In the genomic region with DNA sequence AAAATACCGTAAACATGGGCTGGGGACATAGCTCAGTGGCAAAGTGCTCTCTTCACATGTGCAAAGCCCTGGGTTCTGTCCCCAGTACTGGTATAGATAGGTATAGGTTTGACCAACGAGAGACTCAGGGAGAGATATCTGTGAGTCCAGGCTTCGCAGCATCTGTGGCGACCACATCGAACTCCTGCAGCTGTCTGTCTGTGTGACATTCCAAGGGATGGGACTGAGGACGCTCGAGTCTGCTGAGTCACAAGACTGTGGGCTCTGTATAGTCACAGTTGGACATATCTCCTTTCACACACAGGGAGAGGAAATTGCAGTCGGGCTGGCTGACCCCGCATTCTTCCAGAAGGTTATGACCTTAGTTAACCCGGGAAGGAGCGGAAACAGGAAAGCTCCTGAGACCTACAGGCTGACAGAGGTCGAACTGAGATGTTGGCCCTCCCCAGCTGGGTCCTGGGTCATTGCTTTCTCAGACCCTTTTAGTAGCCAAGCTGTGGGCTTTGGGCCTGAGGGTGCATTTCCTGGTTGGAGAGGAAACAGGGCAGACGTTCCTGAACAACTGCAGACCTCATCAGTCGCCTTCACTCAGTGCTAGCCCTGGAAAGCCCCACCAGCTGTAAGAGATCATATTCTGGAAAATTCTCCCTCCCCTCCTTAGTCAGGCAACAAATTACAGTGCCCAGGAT, we compare ENCODE assay signal across 8 mouse cellular contexts.
DNase-seq lines count a peak whose midpoint lies in the region; ATAC-seq lines count a peak whose summit lies in the region.

No protein-coding gene starts in this region.

- no peak overlapping the region for H3K27ac ChIP-seq in midbrain, embryonic 11.5 days (ENCODE audit: low read depth, low read length)
- H3K27ac ChIP-seq in midbrain, embryonic 14.5 days (replicated peaks; ENCODE audit: low read depth, low read length) = no peak overlapping the region
- H3K27ac ChIP-seq in embryonic facial prominence, embryonic 10.5 days (replicated peaks) = peak overlapping the region; percentile 37
- peak overlapping the region; percentile 62 to 73 for H3K27ac ChIP-seq in heart, embryonic 14.5 days (replicated peaks in 1 of 2; ENCODE audit: control insufficient read depth in 1 of 2, insufficient read depth in 1 of 2, low read depth in 2 of 2, low read length in 2 of 2)
- peak overlapping the region; percentile 42; the same call in 1 of the 2 replicates for H3K27ac ChIP-seq in limb, embryonic 11.5 days (replicated peaks; ENCODE audit: low read depth, low read length)
- no peak overlapping the region for H3K27ac ChIP-seq in neural tube, embryonic 11.5 days (ENCODE audit: low read depth, low read length)

- no peaks in the 10 kb centered on the region for H3K9me3 ChIP-seq in midbrain, embryonic 11.5 days (ENCODE audit: control insufficient read depth, low read length)
- no peaks in the 10 kb centered on the region for H3K9me3 ChIP-seq in midbrain, embryonic 14.5 days (ENCODE audit: control insufficient read depth, low read length)
- no peaks in the 10 kb centered on the region for H3K9me3 ChIP-seq in embryonic facial prominence, embryonic 10.5 days
- no peaks in the 10 kb centered on the region for H3K9me3 ChIP-seq in heart, embryonic 14.5 days (ENCODE audit: control insufficient read depth, low read length)
- no peaks in the 10 kb centered on the region for H3K9me3 ChIP-seq in limb, embryonic 11.5 days (ENCODE audit: control insufficient read depth, low read length)
- H3K9me3 ChIP-seq in neural tube, embryonic 11.5 days (ENCODE audit: control insufficient read depth, low read length) = no peaks in the 10 kb centered on the region

- whole genome bisulfite sequencing in midbrain, embryonic 11.5 days = 25% methylated on average over 14 of the region's 14 CpGs
- WGBS in midbrain, embryonic 14.5 days = 31% methylated on average over 14 of the region's 14 CpGs
- WGBS in embryonic facial prominence, embryonic 10.5 days = 10% methylated on average over 14 of the region's 14 CpGs
- WGBS in heart, embryonic 14.5 days = 16% methylated on average over 14 of the region's 14 CpGs
- 7% methylated on average over 14 of the region's 14 CpGs for WGBS in limb, embryonic 11.5 days
- WGBS in neural tube, embryonic 11.5 days = 12% methylated on average over 14 of the region's 14 CpGs

- no peak overlapping the region for H3K9ac ChIP-seq in midbrain, embryonic 11.5 days (ENCODE audit: low read length)
- H3K9ac ChIP-seq in midbrain, embryonic 14.5 days (replicated peaks; ENCODE audit: low read length) = no peak overlapping the region
- no peak overlapping the region for H3K9ac ChIP-seq in heart, embryonic 14.5 days (ENCODE audit: low read length)
- H3K9ac ChIP-seq in limb, embryonic 11.5 days (ENCODE audit: low read length) = no peak overlapping the region
- H3K9ac ChIP-seq in neural tube, embryonic 11.5 days (ENCODE audit: low read length) = no peak overlapping the region

- no peak overlapping the region for H3K4me3 ChIP-seq in midbrain, embryonic 11.5 days (ENCODE audit: low read depth, low read length)
- no peak overlapping the region for H3K4me3 ChIP-seq in midbrain, embryonic 14.5 days (replicated peaks; ENCODE audit: low read depth, low read length)
- no peak overlapping the region for H3K4me3 ChIP-seq in embryonic facial prominence, embryonic 10.5 days
- no peak overlapping the region for H3K4me3 ChIP-seq in heart, embryonic 14.5 days (ENCODE audit: control insufficient read depth in 1 of 2, insufficient read depth in 1 of 2, low read depth in 1 of 2, low read length in 2 of 2)
- H3K4me3 ChIP-seq in limb, embryonic 11.5 days (ENCODE audit: low read depth, low read length) = no peak overlapping the region
- H3K4me3 ChIP-seq in neural tube, embryonic 11.5 days (ENCODE audit: low read depth, low read length) = no peak overlapping the region

- no peaks in the 10 kb centered on the region; the same call in 1 of the 2 replicates for H3K27me3 ChIP-seq in midbrain, embryonic 11.5 days (ENCODE audit: control insufficient read depth, insufficient read depth, low read length)
- no peaks in the 10 kb centered on the region for H3K27me3 ChIP-seq in midbrain, embryonic 14.5 days (ENCODE audit: control insufficient read depth, insufficient read depth, low read length)
- H3K27me3 ChIP-seq in embryonic facial prominence, embryonic 10.5 days (replicated peaks; ENCODE audit: low read depth, poor library complexity, severe bottlenecking) = peaks cover 11% of the 10 kb centered on the region; the same call in 1 of the 2 replicates
- H3K27me3 ChIP-seq in heart, embryonic 14.5 days (ENCODE audit: control insufficient read depth, insufficient read depth, low read length) = no peaks in the 10 kb centered on the region
- H3K27me3 ChIP-seq in limb, embryonic 11.5 days (ENCODE audit: control insufficient read depth, insufficient read depth, low read length) = no peaks in the 10 kb centered on the region
- no peaks in the 10 kb centered on the region for H3K27me3 ChIP-seq in neural tube, embryonic 11.5 days (ENCODE audit: control insufficient read depth, insufficient read depth, low read length)

- no peak for ATAC-seq in midbrain, embryonic 11.5 days (ENCODE audit: low FRiP score)
- ATAC-seq in midbrain, embryonic 14.5 days (ENCODE audit: low FRiP score, low TSS enrichment) = no peak
- ATAC-seq in heart, embryonic 14.5 days (ENCODE audit: insufficient number of reproducible peaks, insufficient read depth, low FRiP score, low read depth) = peak; percentile 64
- ATAC-seq in limb, embryonic 11.5 days (ENCODE audit: insufficient number of reproducible peaks, low FRiP score, low TSS enrichment, low read depth) = peak; percentile 82
- no peak for ATAC-seq in neural tube, embryonic 11.5 days (ENCODE audit: insufficient read depth, low FRiP score, low TSS enrichment)
- ATAC-seq in cerebellum, adult (ENCODE audit: insufficient number of reproducible peaks, low FRiP score, low TSS enrichment) = no peak

- peaks cover 21% of the 10 kb centered on the region for H3K4me1 ChIP-seq in midbrain, embryonic 11.5 days (ENCODE audit: control insufficient read depth, insufficient read depth, low read length)
- H3K4me1 ChIP-seq in midbrain, embryonic 14.5 days (ENCODE audit: control insufficient read depth, insufficient read depth, low read length) = peaks cover 17% of the 10 kb centered on the region
- peaks cover 50% of the 10 kb centered on the region for H3K4me1 ChIP-seq in embryonic facial prominence, embryonic 10.5 days
- peaks cover 18 to 29% of the 10 kb centered on the region in 2 experiments for H3K4me1 ChIP-seq in heart, embryonic 14.5 days (ENCODE audit: control insufficient read depth in 2 of 2, insufficient read depth in 2 of 2, low read length in 2 of 2)
- H3K4me1 ChIP-seq in limb, embryonic 11.5 days (ENCODE audit: control insufficient read depth, insufficient read depth, low read length) = peaks cover 19% of the 10 kb centered on the region
- peaks cover 21% of the 10 kb centered on the region for H3K4me1 ChIP-seq in neural tube, embryonic 11.5 days (ENCODE audit: control insufficient read depth, insufficient read depth, low read length)

- H3K36me3 ChIP-seq in midbrain, embryonic 11.5 days (ENCODE audit: control insufficient read depth, insufficient read depth, low read length) = no peaks in the 10 kb centered on the region
- no peaks in the 10 kb centered on the region for H3K36me3 ChIP-seq in midbrain, embryonic 14.5 days (ENCODE audit: control insufficient read depth, insufficient read depth, low read length)
- H3K36me3 ChIP-seq in embryonic facial prominence, embryonic 10.5 days (replicated peaks) = no peaks in the 10 kb centered on the region
- no peaks in the 10 kb centered on the region for H3K36me3 ChIP-seq in heart, embryonic 14.5 days (ENCODE audit: control insufficient read depth, insufficient read depth, low read length)
- H3K36me3 ChIP-seq in limb, embryonic 11.5 days (ENCODE audit: control insufficient read depth, insufficient read depth, low read length) = no peaks in the 10 kb centered on the region
- H3K36me3 ChIP-seq in neural tube, embryonic 11.5 days (ENCODE audit: control insufficient read depth, insufficient read depth, low read length) = no peaks in the 10 kb centered on the region

- DNase-seq in midbrain, embryonic 11.5 days (ENCODE audit: low spot score, missing footprints) = peak; percentile 90
- DNase-seq in midbrain, embryonic 14.5 days = no peak
- DNase-seq in embryonic facial prominence, embryonic 10.5 days (ENCODE audit: low spot score) = peak; percentile 79
- peak; percentile 68 for DNase-seq in limb, embryonic 11.5 days (ENCODE audit: low spot score)
- DNase-seq in neural tube, embryonic 11.5 days (ENCODE audit: low spot score) = peak; percentile 54
- DNase-seq in cerebellum, adult 9-11 months = no peak

- H3K4me2 ChIP-seq in midbrain, embryonic 11.5 days = no peak overlapping the region
- no peak overlapping the region for H3K4me2 ChIP-seq in midbrain, embryonic 14.5 days (ENCODE audit: low read length)
- no peak overlapping the region for H3K4me2 ChIP-seq in heart, embryonic 14.5 days (ENCODE audit: low read length)
- H3K4me2 ChIP-seq in limb, embryonic 11.5 days (ENCODE audit: low read depth, severe bottlenecking) = peak overlapping the region; percentile 12; the same call in 1 of the 2 replicates
- H3K4me2 ChIP-seq in neural tube, embryonic 11.5 days (ENCODE audit: low read depth) = no peak overlapping the region

Comparison
In these comparisons a context has a peak if more than half of its experiments do, and no peak if none do; other contexts are left out.
1. DNase-seq: peak in midbrain, embryonic 11.5 days (single experiment), embryonic facial prominence, embryonic 10.5 days (single experiment), limb, embryonic 11.5 days (single experiment) and neural tube, embryonic 11.5 days (single experiment); none in midbrain, embryonic 14.5 days (single experiment) and cerebellum, adult 9-11 months (single experiment).
2. ATAC-seq: peak in heart, embryonic 14.5 days (single experiment) and limb, embryonic 11.5 days (single experiment); none in midbrain, embryonic 11.5 days (single experiment), midbrain, embryonic 14.5 days (single experiment), neural tube, embryonic 11.5 days (single experiment) and cerebellum, adult (single experiment).
3. H3K27ac ChIP-seq: peak in embryonic facial prominence, embryonic 10.5 days (single experiment), heart, embryonic 14.5 days (2 of 2) and limb, embryonic 11.5 days (single experiment); none in midbrain, embryonic 11.5 days (single experiment), midbrain, embryonic 14.5 days (single experiment) and neural tube, embryonic 11.5 days (single experiment).